Mouse (Mus musculus): Measurements from ENCODE around the gene Gucd1. TPM values are rescaled to one million over a fixed set of nuclear protein-coding genes. Genes with fewer than 3 reads are reported as not detected.
"Not testable (repeated sequence)": the region's sequence is repeated elsewhere in the genome, so short reads cannot be mapped to it uniquely, and the experiment has no call there.

The Gucd1 gene
- polyA plus RNA-seq, 3 experiments from 2014 or later: 14.3 to 18.4 (median 17.1) TPM

GRCm38 (mm10) chr10:75501641-75502040 is 16.1 kb downstream of the Gucd1 start:
- no peak for ATAC-seq

GRCm38 (mm10) chr10:75500345-75500744 is 17.4 kb downstream of the Gucd1 start:
- no peak for ATAC-seq

GRCm38 (mm10) chr10:75499791-75500190 is 18.0 kb downstream of the Gucd1 start:
- no peak for ATAC-seq

- not testable (repeated sequence) for ATAC-seq
Measured at GRCm38 (mm10) chr10:75499214-75499613, 18.6 kb downstream of the Gucd1 start.

- ATAC-seq: no peak
Measured at GRCm38 (mm10) chr10:75495921-75496320, 21.9 kb downstream of the Gucd1 start.

- no peak for ATAC-seq
Measured at GRCm38 (mm10) chr10:75495304-75495703, 22.5 kb downstream of the Gucd1 start.

GRCm38 (mm10) chr10:75491936-75492262 is 25.9 kb downstream of the Gucd1 start:
- ATAC-seq: peak; percentile 96

GRCm38 (mm10) chr10:75491234-75491935 is 26.4 kb downstream of the Gucd1 start:
- no peak for ATAC-seq

GRCm38 (mm10) chr10:75490731-75491130 is 27.0 kb downstream of the Gucd1 start:
- no peak for ATAC-seq

GRCm38 (mm10) chr10:75489522-75489921 is 28.2 kb downstream of the Gucd1 start:
- ATAC-seq: no peak

GRCm38 (mm10) chr10:75487131-75487530 is 30.6 kb downstream of the Gucd1 start:
- ATAC-seq: no peak

GRCm38 (mm10) chr10:75486086-75486979 is 31.4 kb downstream of the Gucd1 start:
- ATAC-seq: peak; percentile 69

GRCm38 (mm10) chr10:75484767-75485166 is 33.0 kb downstream of the Gucd1 start:
- no peak for ATAC-seq

- ATAC-seq: no peak
Measured at GRCm38 (mm10) chr10:75484066-75484465, 33.7 kb downstream of the Gucd1 start.

- ATAC-seq: no peak
Measured at GRCm38 (mm10) chr10:75482919-75483483, 34.8 kb downstream of the Gucd1 start.

- no peak for ATAC-seq
Measured at GRCm38 (mm10) chr10:75482271-75482670, 35.5 kb downstream of the Gucd1 start.

GRCm38 (mm10) chr10:75481703-75482102 is 36.1 kb downstream of the Gucd1 start:
- no peak for ATAC-seq

GRCm38 (mm10) chr10:75479955-75480354 is 37.8 kb downstream of the Gucd1 start:
- no peak for ATAC-seq

- ATAC-seq: no peak
Measured at GRCm38 (mm10) chr10:75477034-75477433, 40.7 kb downstream of the Gucd1 start.

- ATAC-seq: not testable (repeated sequence)
Measured at GRCm38 (mm10) chr10:75475139-75475850, 42.5 kb downstream of the Gucd1 start.

- no peak for ATAC-seq
Measured at GRCm38 (mm10) chr10:75474571-75474970, 43.2 kb downstream of the Gucd1 start.

- no peak for ATAC-seq
Measured at GRCm38 (mm10) chr10:75473411-75473810, 44.4 kb downstream of the Gucd1 start.
